Mouse (Mus musculus) limb, embryonic 14.5 days (tissue): Measurements from ENCODE around the gene Camsap1. TPM values are rescaled to one million over a fixed set of nuclear protein-coding genes. Genes with fewer than 3 reads are reported as not detected.

ENCODE experiments used
- ATAC-seq: fragments of 200-750 bp; cut with Nextera tagmentation; 2 replicates; pipeline ENCODE4 v1.8.0; 2017; ENCODE audit warnings: low read depth, moderate number of reproducible peaks, moderate TSS enrichment; ENCODE audit not compliant: low FRiP score
- DNase-seq: peaks from one replicate; pipeline ENCODE4 v3.0.0-alpha.2; 2015; ENCODE audit warnings: low spot score
- H3K27ac ChIP-seq: fragments of 300-500 bp; sonication (generic); replicated peaks from 2 replicates; pipeline ENCODE4 v1.5.1; 2014; ENCODE audit warnings: low read depth, mild to moderate bottlenecking, low read length, moderate library complexity, mixed read lengths
- H3K27me3 ChIP-seq: fragments of 300-500 bp; sonication (generic); 2 replicates; pipeline ENCODE4 v1.6.1; 2014; ENCODE audit warnings: low read length, mixed read lengths; ENCODE audit not compliant: control insufficient read depth, insufficient read depth
- H3K36me3 ChIP-seq: fragments of 300-500 bp; sonication (generic); 2 replicates; pipeline ENCODE4 v1.6.1; 2014; ENCODE audit warnings: mild to moderate bottlenecking, low read length, moderate library complexity, mixed read lengths; ENCODE audit not compliant: control insufficient read depth, insufficient read depth
- H3K4me1 ChIP-seq: fragments of 300-500 bp; sonication (generic); 2 replicates; pipeline ENCODE4 v1.6.1; 2014; ENCODE audit warnings: antibody characterized with exemption, low read length, mixed read lengths; ENCODE audit not compliant: control insufficient read depth, insufficient read depth
- H3K4me2 ChIP-seq: fragments of 300-500 bp; sonication (generic); replicated peaks from 2 replicates; pipeline ENCODE4 v1.6.1; 2014; ENCODE audit warnings: low read depth, mild to moderate bottlenecking, low read length, moderate library complexity; ENCODE audit not compliant: severe bottlenecking
- H3K4me3 ChIP-seq: fragments of 300-500 bp; sonication (generic); replicated peaks from 2 replicates; pipeline ENCODE4 v1.5.1; 2014; ENCODE audit warnings: low read length
- H3K9ac ChIP-seq: fragments of 300-500 bp; sonication (generic); 2 replicates; pipeline ENCODE4 v1.6.1; 2014; ENCODE audit warnings: mild to moderate bottlenecking, low read depth, low read length, moderate library complexity; ENCODE audit not compliant: severe bottlenecking
- H3K9me3 ChIP-seq: fragments of 300-500 bp; sonication (generic); 2 replicates; pipeline ENCODE4 v1.6.1; 2016; ENCODE audit warnings: low read length; ENCODE audit not compliant: control insufficient read depth
- POLR2A ChIP-seq: fragments of 200-500 bp; IDR thresholded peaks from 2 replicates; pipeline ENCODE4 v1.8.0; 2012; ENCODE audit warnings: inconsistent platforms, mild to moderate bottlenecking, moderate library complexity, borderline replicate concordance; ENCODE audit not compliant: insufficient read depth, insufficient read length; ENCODE audit errors: extremely low read depth
- WGBS: fragments of 180-500 bp; shearing (Covaris S2); extraction: QIAGEN DNeasy Blood & Tissue Kit; methylation state at CpG from one replicate; pipeline ENCODE4 v1.1.7; 2014; 5-methylcytosine and 5-hydroxymethylcytosine counted together
- polyA plus RNA-seq, 2 experiments: library from polyadenylated mRNA; depleted of rRNA in 1 of 2; stranded (reverse) in 1 of 2; unstranded in 1 of 2; fragments of >200 nt; fragmentation: Nextera tagmentation in 1 of 2; extraction: Ambion mirVana in 1 of 2; gene quantifications; 2 replicates each; pipeline versions ENCODE4 v1.2.1 to v1.2.3; 2012 to 2014

Camsap1 gene
- polyA plus RNA-seq, 2 experiments = 16.7 to 24.2 TPM

DNA sequence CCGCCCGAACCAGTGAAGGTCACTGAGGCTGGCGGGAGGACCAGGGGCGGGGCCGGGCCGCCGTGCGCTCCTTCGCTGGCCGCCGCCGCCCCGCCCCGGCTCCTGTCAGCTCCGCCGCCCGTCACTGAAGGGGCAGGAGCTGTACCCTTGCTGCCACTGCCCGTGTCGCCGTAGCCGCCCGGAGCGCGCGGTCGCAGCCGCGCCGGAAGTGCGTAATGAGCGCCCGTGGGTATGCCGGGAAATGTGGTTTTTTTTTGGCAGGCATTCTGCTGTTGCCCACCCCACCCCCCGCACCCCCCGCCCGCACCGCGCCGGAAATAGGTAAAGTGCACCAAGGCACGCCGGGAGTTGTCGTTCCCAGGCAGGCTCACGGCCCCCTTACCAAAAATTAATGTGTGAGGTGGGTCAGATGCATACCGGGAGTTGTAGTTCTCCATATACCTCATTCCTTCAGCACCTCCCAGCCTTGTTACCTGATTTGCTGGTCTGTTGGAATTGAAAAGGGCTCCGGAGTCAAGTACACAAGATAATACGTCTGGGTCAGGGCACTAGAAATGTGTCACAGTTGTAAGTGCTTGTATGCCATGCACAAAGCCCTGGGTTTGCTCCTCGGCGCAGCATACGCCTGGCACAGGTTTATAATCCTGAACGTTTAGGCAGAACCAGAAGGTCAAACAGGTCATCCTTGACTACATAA is 38.6 kb upstream of the Camsap1 start, which contains the start of gene Ubac1:
Gene Ubac1 (minus strand): TSS at position 187 of the 697 bp plus-strand sequence.
- Histone ChIP-seq H3K4me2 (peak within 1 kb of the TSS; percentile 60), H3K27me3 (no peaks in the 10 kb centered on the region), H3K9ac (peak within 1 kb of the TSS; percentile 79), H3K4me1 (peaks cover 8% of the 10 kb centered on the region), H3K36me3 (no peaks in the 10 kb centered on the region), H3K4me3 (peak within 1 kb of the TSS; percentile 78), H3K27ac (peak within 1 kb of the TSS; percentile 75), H3K9me3 (no peaks in the 10 kb centered on the region)
- peak; percentile 95 for DNase-seq
- WGBS = 6% methylated on average over 46 of the region's 50 CpGs
- ATAC-seq = peak; percentile 92
- TF ChIP-seq POLR2A = 0 out of 2 replicates have a peak, but pooled peaks have one; percentile 43

DNA sequence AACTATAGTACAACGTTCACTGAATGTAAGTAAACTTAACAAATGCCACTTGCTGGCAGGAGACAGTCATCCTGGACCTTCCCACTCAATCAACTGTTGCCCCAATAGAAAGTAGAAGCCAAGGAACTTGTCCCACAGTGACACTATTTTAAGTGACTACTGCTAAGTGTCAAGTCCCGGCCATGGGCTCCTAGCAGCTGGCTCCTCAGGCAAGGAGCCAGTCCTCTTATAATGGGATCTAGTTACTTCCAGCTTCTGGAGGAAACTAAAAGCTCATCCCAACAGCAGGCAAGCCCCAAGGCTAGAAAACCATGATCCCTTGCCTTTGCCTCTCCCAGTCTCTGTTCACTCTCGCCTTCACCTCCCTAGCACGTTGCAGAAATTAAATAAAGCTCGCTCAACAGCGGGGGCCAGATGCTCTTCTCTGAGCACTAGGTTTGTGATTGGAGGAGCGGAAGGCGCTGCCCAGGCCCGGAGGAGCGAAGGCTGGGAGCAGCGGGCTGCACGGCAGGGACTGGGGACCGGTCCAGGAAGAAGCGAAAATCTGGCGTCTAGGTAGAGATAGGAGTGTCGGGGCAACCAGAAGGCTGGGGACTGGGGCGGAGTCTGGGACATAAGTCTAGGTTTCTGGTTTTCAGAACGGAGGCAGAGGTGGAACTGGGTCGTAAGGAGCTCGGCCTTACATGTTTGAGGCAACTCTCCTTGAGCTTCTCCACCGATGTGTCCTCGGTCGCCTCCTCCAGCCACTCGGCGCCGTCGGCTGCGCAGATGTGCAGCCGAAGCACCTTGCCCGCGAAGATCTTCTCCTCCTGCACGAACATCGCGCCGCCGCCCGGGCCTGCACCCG is 37.9 kb upstream of the Camsap1 start:
- no peaks in the 10 kb centered on the region for H3K27me3 ChIP-seq
- H3K27ac ChIP-seq = peak overlapping the region; percentile 75
- H3K4me3 ChIP-seq = peak overlapping the region; percentile 78
- peaks cover 6% of the 10 kb centered on the region; the same call in 1 of the 2 replicates for H3K36me3 ChIP-seq
- DNase-seq (peak; percentile 34), ATAC-seq (peak; percentile 11)
- peak overlapping the region; percentile 60 for H3K4me2 ChIP-seq
- TF ChIP-seq POLR2A = no peak
- H3K4me1 ChIP-seq = peaks cover 8% of the 10 kb centered on the region
- H3K9ac ChIP-seq = peak overlapping the region; percentile 79
- 2% methylated on average over 31 of the region's 38 CpGs for WGBS
- no peaks in the 10 kb centered on the region for H3K9me3 ChIP-seq

DNA sequence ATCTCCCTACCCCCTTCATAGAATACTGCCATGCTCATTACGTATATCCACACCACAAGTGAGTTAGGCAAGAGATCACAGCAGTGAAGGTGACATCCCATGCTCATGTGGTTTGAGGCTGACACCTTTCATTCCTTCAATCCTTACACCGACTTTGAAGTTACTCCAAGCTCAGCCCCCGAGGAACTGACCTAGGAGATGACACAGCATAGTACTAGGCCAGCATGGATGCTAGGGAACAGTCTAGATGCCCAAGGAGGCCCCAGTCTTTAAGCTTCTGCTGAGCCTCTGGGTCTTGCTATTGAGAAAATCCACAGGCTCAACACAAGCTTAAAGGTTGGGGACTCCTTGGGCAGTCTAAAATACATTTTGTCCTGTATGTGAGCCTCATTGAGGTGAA is 36.8 kb upstream of the Camsap1 start:
- Histone ChIP-seq H3K27me3 (no peaks in the 10 kb centered on the region), H3K9me3 (no peaks in the 10 kb centered on the region), H3K9ac (no peak overlapping the region), H3K4me2 (peak overlapping the region; percentile 60; the same call in 1 of the 2 replicates), H3K27ac (no peak overlapping the region), H3K4me1 (peaks cover 8% of the 10 kb centered on the region), H3K36me3 (peaks cover 16% of the 10 kb centered on the region), H3K4me3 (peak overlapping the region; percentile 78; the same call in 1 of the 2 replicates)
- no peak for TF ChIP-seq POLR2A
- no peak for DNase-seq
- ATAC-seq = no peak
- WGBS = 74% methylated on average over 3 of the region's 3 CpGs

DNA sequence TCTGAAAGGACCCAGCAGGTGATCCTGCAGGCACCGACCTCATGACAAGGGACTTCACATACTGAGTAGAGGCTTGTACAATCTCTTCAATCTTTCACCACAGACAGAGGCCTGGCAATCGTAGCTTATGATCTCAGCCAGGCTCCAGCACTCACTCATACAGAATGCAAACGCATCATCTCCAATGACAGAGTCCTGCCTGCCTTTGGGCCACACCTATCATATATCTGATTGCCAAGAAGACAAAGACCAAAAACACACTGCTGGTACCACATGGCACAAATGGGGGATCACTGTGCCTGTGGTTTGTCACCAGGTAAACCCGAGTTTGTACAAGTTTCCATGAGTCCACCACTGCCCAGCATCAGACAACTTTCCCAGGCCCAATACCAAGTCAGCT is 34.2 kb upstream of the Camsap1 start:
- Histone ChIP-seq H3K36me3 (peaks cover 38% of the 10 kb centered on the region), H3K9ac (no peak overlapping the region), H3K9me3 (no peaks in the 10 kb centered on the region), H3K27ac (no peak overlapping the region), H3K4me2 (no peak overlapping the region), H3K4me1 (peaks cover 8% of the 10 kb centered on the region), H3K27me3 (no peaks in the 10 kb centered on the region), H3K4me3 (no peak overlapping the region)
- WGBS = 86% methylated on average over 4 of the region's 4 CpGs
- ATAC-seq (no peak), DNase-seq (no peak)
- no peak for TF ChIP-seq POLR2A

DNA sequence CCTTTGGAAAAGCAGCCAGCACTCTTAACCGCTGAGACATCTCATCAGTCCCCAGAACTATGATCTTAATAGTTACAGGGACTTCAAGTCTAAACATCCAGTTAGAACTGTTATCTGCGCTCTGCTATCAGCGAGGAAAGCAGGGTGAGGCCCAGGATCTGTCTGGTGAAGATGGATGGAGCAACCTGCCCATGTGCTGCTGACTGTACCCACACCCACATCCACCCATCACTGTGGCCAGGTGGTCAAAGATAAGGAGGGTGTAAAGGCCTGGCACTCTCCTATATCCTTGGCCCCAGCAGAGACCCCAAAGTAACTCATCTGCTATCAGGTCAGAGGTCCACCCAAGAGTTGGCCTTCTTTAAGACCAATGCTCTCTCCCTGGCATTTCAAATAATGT is 30.6 kb upstream of the Camsap1 start:
- no peaks in the 10 kb centered on the region for H3K27me3 ChIP-seq
- H3K9ac ChIP-seq = no peak overlapping the region
- no peaks in the 10 kb centered on the region for H3K9me3 ChIP-seq
- H3K36me3 ChIP-seq = peaks cover 75% of the 10 kb centered on the region
- no peak overlapping the region for H3K27ac ChIP-seq
- H3K4me2 ChIP-seq = no peak overlapping the region
- no peaks in the 10 kb centered on the region for H3K4me1 ChIP-seq
- WGBS = 93% methylated on average over 3 of the region's 3 CpGs
- no peak for TF ChIP-seq POLR2A
- no peak overlapping the region for H3K4me3 ChIP-seq
- no peak for DNase-seq
- no peak for ATAC-seq
